Mouse (Mus musculus) liver, embryonic 15.5 days (tissue): ENCODE results near the gene Tpst1. TPM values are rescaled to one million over a fixed set of nuclear protein-coding genes. Genes with fewer than 3 reads are reported as not detected.
"Not testable (repeated sequence)": the region's sequence is repeated elsewhere in the genome, so short reads cannot be mapped to it uniquely, and the experiment has no call there.

Experiments
- ATAC-seq: fragments of 200-750 bp; cut with Nextera tagmentation; 2 replicates; pipeline ENCODE4 v1.8.0; 2017; ENCODE audit warnings: moderate number of reproducible peaks, mild to moderate bottlenecking, moderate library complexity; ENCODE audit not compliant: insufficient read depth
- H3K27ac ChIP-seq: fragments of 300-500 bp; sonication (generic); replicated peaks from 2 replicates; pipeline ENCODE4 v1.5.1; 2015; ENCODE audit warnings: mild to moderate bottlenecking, inconsistent platforms
- H3K27me3 ChIP-seq: fragments of 300-500 bp; sonication (generic); 2 replicates; pipeline ENCODE4 v1.6.1; 2015; ENCODE audit warnings: mild to moderate bottlenecking, inconsistent platforms
- H3K36me3 ChIP-seq: fragments of 300-500 bp; sonication (generic); replicated peaks from 2 replicates; pipeline ENCODE4 v1.6.1; 2015; ENCODE audit warnings: moderate library complexity, mild to moderate bottlenecking, inconsistent platforms
- H3K4me1 ChIP-seq: fragments of 300-500 bp; sonication (generic); replicated peaks from 2 replicates; pipeline ENCODE4 v1.6.1; 2015; ENCODE audit warnings: inconsistent platforms
- H3K4me2 ChIP-seq: fragments of 300-500 bp; sonication (generic); 2 replicates; pipeline ENCODE4 v1.6.1; 2015; ENCODE audit warnings: moderate library complexity, mild to moderate bottlenecking, inconsistent platforms
- H3K4me3 ChIP-seq: fragments of 300-500 bp; sonication (generic); replicated peaks from 2 replicates; pipeline ENCODE4 v1.5.1; 2015; ENCODE audit warnings: mild to moderate bottlenecking, inconsistent platforms
- H3K9ac ChIP-seq: fragments of 300-500 bp; sonication (generic); 2 replicates; pipeline ENCODE4 v1.6.1; 2015; ENCODE audit warnings: moderate library complexity, mild to moderate bottlenecking, inconsistent platforms
- H3K9me3 ChIP-seq: fragments of 300-500 bp; sonication (generic); replicated peaks from 2 replicates; pipeline ENCODE4 v1.6.1; 2016; ENCODE audit warnings: inconsistent platforms
- WGBS: fragments of 180-500 bp; shearing (Covaris S2); methylation state at CpG from one replicate; pipeline ENCODE4 v1.1.7; 2015; ENCODE audit warnings: mixed read lengths; ENCODE audit not compliant: insufficient replicate concordance; 5-methylcytosine and 5-hydroxymethylcytosine counted together
- polyA plus RNA-seq: library from polyadenylated mRNA; unstranded; fragments of >200 nt; fragmentation: Nextera tagmentation; extraction: Ambion mirVana; gene quantifications from 2 replicates; pipeline ENCODE4 v1.2.1, GENCODE M21; 2015

The Tpst1 gene
- polyA plus RNA-seq, result 22.6 and 23.0 TPM in 2 replicates

DNA sequence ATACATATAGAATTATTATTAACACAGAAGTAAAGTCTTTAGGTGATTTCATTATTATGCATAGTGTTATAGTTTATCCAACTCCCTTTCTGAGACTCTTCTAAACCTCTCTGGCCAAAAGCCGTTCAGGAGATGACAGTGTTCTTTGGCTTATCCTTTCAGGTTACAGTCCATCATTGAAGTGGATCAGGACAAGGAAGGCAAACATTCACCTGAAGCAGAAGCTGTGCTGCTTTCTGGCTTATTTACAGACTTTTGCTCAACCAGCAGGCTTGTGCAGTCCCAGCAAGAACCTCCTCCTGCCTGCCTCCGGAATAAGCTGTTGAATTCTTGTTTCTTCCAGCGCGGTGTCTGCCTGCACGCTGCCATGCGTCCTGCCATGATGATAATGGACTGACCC lies at the start of gene Tpst1:
Tpst1 (plus strand) TSS at position 301 of the 400 bp plus-strand sequence.
- Histone ChIP-seq H3K36me3 (no peaks in the 10 kb centered on the region), H3K27me3 (peaks cover 17% of the 10 kb centered on the region), H3K27ac (peak within 1 kb of the TSS; percentile 39; the same call in 1 of the 2 replicates), H3K4me1 (peaks cover 26% of the 10 kb centered on the region), H3K4me2 (no peak within 1 kb of the TSS), H3K9ac (no peak within 1 kb of the TSS), H3K4me3 (no peak within 1 kb of the TSS), H3K9me3 (no peaks in the 10 kb centered on the region)
- ATAC-seq, result no peak
- 79% methylated on average over 6 of the region's 6 CpGs for WGBS

DNA sequence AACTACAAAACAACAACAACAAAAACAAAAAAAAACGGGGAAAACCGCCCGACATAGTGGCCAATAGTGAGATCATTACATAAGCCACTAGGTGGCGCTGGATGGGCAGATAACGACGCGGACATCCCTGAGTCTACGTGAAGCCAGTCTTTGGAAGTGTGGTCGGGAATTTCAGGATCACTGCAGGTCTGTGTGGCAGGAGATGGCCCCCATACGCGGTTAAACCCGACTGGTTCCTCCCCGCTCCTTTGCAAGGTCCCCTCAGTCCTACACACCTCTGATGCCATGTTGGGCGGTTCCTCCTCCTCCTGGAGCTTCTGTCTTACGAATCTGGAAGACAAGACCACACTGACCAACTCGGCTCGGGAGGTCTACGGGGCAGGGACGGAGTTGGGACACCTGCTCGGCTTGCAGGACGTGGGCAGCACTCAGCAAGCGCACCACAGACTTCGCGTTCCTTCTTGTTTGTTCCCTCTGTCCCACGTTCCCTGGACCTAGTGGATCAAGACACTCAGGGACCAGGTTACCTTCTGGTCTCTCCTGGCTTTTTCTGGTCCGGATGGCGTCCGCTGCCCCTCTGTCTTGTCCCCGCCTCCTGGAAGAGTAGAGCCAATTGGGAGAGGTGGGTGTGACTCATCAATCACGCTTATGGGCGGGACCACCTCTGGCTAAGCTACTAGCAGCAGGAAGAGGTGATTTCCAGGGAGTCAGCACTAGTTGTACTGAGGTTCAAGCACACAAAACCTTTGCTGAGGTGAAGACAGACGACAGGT lies 49.2 kb upstream of the Tpst1 start:
- Histone ChIP-seq H3K4me1 (peaks cover 40% of the 10 kb centered on the region), H3K36me3 (0 out of 2 replicates have a peak, but pooled peaks cover 2% of the 10 kb centered on the region), H3K4me3 (peak overlapping the region; percentile 67), H3K9ac (peak overlapping the region; percentile 66), H3K27me3 (peaks cover 14% of the 10 kb centered on the region), H3K4me2 (peak overlapping the region; percentile 90), H3K9me3 (no peaks in the 10 kb centered on the region), H3K27ac (peak overlapping the region; percentile 89)
- peak; percentile 87 for ATAC-seq
- WGBS, result under 1% methylated on average over 32 of the region's 32 CpGs

DNA sequence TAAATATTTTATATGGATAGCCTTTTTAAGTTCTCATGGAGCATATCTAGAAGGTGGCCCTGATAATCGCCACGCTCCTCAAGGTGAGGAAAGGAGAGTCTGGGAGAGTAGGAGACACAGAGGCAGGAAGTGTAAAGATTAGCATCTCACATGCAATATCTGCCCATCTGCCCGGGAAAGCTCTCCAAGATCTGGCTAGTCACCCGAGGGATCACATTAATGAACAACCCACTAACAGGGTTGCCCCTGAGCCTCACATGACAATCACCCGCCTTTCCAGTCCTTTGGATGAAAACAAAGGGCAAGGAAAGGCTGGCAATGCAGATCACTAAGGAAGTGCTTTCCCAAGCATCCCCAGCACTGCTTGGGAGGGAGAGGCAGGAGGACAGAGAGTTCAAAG lies 46.0 kb upstream of the Tpst1 start:
- Histone ChIP-seq H3K4me3 (no peak overlapping the region), H3K9ac (no peak overlapping the region), H3K9me3 (no peaks in the 10 kb centered on the region), H3K36me3 (no peaks in the 10 kb centered on the region), H3K27me3 (peaks cover 14% of the 10 kb centered on the region), H3K4me2 (no peak overlapping the region), H3K4me1 (peaks cover 48% of the 10 kb centered on the region), H3K27ac (no peak overlapping the region)
- no peak for ATAC-seq
- 56% methylated on average over 5 of the region's 5 CpGs for WGBS

DNA sequence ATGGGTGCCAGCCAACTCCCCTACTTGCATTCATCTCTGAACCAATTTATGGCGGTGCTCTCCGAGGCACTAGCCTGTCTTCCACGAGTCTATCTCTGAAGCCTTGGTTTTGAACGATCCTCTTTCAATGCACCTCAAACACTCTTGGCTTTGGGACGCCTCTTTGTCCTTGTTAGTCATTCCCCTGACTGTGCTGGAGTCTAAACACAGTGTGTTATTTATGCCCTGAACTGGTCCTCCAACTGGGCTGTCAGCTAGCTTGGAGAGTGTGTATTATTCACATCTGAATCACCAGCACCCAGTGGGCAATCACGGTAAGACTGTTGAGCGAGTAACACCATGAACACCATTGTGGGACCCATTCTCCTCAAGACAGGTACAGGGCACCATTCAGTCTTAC lies 45.4 kb upstream of the Tpst1 start:
- peaks cover 54% of the 10 kb centered on the region for H3K4me1 ChIP-seq
- WGBS, result 68% methylated on average over 7 of the region's 7 CpGs
- H3K27me3 ChIP-seq, result peaks cover 14% of the 10 kb centered on the region
- H3K9ac ChIP-seq, result no peak overlapping the region
- H3K36me3 ChIP-seq, result no peaks in the 10 kb centered on the region
- H3K9me3 ChIP-seq, result no peaks in the 10 kb centered on the region
- H3K4me3 ChIP-seq, result no peak overlapping the region
- no peak for ATAC-seq
- no peak overlapping the region for H3K4me2 ChIP-seq
- no peak overlapping the region for H3K27ac ChIP-seq

DNA sequence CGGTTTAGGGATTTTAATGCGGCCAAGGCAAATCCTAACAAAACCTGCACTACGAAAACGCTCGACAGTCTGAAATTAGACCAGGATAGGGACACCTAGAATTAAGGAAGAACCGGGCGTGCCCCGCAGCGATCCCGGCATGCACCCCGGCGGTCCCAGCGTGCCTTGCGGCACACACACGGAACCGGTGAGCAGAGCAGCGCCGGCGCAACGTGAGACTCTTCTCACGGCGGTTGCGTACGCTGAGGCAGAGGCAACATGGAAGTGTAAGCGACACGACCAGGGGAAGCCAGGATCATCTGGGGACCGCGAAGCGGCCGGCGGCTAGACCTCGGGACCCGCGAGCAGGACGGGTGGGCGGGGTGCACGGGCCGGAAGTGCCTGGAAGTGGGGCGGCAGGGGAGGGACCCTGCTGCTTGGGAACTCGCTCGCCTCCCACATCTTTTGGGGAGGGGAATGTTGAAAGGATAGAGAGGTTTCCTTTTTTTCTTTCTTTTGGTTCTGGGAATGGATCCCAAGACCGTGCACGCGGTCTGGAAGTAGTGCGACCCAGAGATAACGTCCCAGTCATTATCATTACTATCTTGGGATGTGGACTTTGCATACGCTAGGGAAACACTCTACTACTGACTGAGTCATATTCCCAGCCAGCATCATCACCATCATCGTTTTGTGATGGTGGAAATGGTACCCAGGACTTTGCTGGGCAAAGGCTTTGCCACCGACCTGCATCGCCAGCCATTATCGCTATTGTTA lies 43.8 kb upstream of the Tpst1 start, which contains the start of the genes Asl and Crcp:
Asl (minus strand) TSS at position 106 of the 756 bp plus-strand sequence.
Crcp (plus strand) TSS at position 149 of the 756 bp plus-strand sequence.
- H3K4me1 ChIP-seq, result peaks cover 55% of the 10 kb centered on the region
- no peaks in the 10 kb centered on the region for H3K36me3 ChIP-seq
- H3K9me3 ChIP-seq, result no peaks in the 10 kb centered on the region
- H3K9ac ChIP-seq, result peak within 1 kb of the TSS; percentile 91
- 1% methylated on average over 51 of the region's 51 CpGs for WGBS
- peak; percentile 80 for ATAC-seq
- H3K27me3 ChIP-seq, result peaks cover 14% of the 10 kb centered on the region
- peak within 1 kb of the TSS; percentile 90 for H3K27ac ChIP-seq
- H3K4me2 ChIP-seq, result peak within 1 kb of the TSS; percentile 86
- H3K4me3 ChIP-seq, result peak within 1 kb of the TSS; percentile 94

DNA sequence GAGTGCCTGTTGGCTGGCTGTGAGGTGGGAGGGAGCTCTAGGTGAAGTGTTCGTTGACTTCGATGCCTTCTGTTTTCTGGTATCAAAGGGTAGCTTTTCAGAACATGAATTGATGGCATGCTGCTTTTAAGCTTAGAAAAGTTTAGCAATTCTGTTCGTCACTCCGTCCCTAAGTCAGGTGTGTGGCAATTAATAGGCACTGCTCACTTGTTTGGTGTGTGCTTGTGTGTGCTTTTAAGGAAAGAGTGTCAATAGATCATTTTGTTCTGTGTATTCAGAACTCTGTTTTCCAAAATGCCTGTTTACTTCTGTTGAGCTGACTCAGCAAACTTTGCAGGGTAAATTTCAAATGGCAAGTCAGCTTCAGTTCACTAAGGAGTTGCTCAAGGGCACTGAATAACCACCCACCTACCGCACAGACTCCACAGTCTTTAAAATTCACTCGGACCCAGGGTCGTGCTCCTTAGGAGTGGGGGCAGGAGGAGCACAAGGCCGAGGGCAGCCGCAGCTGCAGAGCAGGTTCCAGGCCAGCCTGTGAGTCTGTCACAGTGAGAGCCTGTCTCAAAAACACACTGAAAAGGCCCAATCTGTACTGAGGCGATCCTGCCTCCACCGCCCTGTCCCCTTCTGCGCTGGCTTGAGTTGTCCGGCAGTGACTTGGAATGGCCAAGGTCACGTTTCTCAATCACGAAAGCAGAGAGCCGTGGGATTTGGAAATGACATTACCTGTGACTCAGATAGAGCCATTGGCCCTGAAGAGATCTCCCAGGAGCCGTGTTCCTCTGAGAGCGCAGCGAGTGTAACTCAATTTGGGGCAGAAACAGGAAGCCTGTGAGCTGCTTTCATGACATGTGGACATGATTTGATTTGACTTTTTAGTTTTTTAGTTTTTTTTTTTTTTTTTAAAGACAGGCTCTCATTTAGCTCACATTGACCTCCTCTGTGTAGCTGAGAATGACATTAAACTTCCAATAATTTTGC lies 41.4 kb upstream of the Tpst1 start:
- H3K9ac ChIP-seq, result no peak overlapping the region
- H3K27me3 ChIP-seq, result peaks cover 11% of the 10 kb centered on the region
- H3K4me1 ChIP-seq, result peaks cover 49% of the 10 kb centered on the region
- H3K27ac ChIP-seq, result no peak overlapping the region; the same call in 1 of the 2 replicates
- H3K9me3 ChIP-seq, result no peaks in the 10 kb centered on the region
- peaks cover 8% of the 10 kb centered on the region for H3K36me3 ChIP-seq
- no peak overlapping the region for H3K4me3 ChIP-seq
- ATAC-seq, result no peak
- 83% methylated on average over 19 of the region's 19 CpGs for WGBS
- H3K4me2 ChIP-seq, result no peak overlapping the region

DNA sequence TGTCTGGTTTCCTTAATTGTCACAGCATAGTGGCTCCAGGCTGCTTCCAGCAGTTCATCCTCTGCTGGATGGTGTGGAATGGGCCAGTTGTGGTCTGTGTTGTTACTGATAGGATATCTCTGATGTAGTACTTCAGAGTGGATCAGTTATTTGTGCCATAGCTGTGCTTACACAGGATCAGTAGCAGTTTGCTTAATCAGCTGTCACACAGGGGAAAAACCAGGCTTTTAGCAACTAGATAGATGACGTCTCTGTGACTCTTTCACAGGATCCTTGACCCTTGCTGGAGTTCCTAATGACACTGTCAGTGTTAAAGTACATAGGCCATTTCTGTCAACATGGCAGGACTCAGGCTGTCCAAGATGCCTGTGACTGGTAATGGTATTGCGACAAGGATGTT lies 39.3 kb upstream of the Tpst1 start:
- Histone ChIP-seq H3K27ac (peak overlapping the region; percentile 14; the same call in 1 of the 2 replicates), H3K36me3 (peaks cover 24% of the 10 kb centered on the region), H3K4me2 (no peak overlapping the region), H3K27me3 (no peaks in the 10 kb centered on the region), H3K4me3 (no peak overlapping the region), H3K4me1 (peaks cover 43% of the 10 kb centered on the region), H3K9ac (no peak overlapping the region), H3K9me3 (no peaks in the 10 kb centered on the region)
- 44% methylated on average over 2 of the region's 2 CpGs for WGBS
- 0 out of 2 replicates have a peak, but pooled peaks have one; percentile 4 for ATAC-seq

DNA sequence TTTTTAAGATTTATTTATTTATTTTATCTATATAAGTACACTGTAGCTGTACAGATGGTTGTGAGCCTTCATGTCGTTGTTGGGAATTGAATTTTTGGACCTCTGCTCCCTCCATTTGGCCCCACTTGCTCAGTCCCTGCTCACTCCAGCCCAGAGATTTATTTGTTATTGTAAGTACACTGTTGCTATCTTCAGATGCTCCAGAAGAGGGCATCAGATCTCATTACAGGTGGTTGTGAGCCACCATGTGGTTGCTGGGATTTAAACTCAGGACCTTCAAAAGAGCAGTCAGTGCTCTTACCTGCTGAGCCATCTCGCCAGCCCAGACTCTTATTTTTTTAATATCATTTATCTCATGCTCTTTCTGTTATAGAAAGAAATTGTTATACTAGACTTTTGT lies 36.8 kb upstream of the Tpst1 start:
- H3K27me3 ChIP-seq, H3K9me3 ChIP-seq, H3K27ac ChIP-seq, H3K4me2 ChIP-seq, ATAC-seq, H3K4me3 ChIP-seq, H3K9ac ChIP-seq: not testable (repeated sequence)
- Histone ChIP-seq H3K36me3 (peaks cover 44% of the 10 kb centered on the region), H3K4me1 (peaks cover 28% of the 10 kb centered on the region)
- WGBS, result 48% methylated on average over 2 of the region's 2 CpGs

DNA sequence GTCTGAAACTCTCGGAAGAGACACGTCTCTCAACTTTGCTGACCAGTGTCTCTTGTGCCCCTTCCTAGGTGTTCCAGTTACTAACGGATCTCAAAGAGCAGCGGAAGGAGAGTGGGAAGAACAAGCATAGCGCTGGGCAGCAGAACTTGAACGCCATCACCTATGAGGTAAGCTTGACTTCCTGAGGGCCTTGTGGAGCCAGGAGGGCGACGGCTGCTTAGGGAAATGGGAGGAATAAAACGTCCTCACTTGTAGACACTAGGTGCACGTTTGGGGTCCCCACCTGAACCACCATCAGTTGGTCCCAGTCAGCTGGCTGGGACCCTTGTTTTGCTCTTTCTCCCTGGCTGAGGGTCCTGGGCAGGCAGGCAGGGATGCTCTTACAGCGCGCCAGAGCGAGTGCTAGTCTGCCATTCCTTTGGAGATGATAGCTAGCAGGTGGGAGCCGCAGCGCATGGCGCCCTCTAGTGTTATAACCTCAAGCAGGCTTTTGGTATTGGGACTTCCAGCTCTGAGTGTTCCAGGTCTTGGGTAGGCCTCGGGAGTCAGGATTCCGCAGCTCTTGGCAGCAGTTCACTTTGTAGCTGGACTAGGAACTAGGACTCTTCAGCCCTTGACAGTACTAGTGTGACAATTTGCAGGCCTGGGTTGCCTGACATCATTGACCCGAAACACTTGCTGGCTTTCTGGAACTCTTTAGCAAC lies 35.2 kb upstream of the Tpst1 start:
- H3K9me3 ChIP-seq, result no peaks in the 10 kb centered on the region
- WGBS, result 66% methylated on average over 19 of the region's 19 CpGs
- no peak overlapping the region for H3K9ac ChIP-seq
- no peak overlapping the region for H3K4me3 ChIP-seq
- H3K36me3 ChIP-seq, result peaks cover 59% of the 10 kb centered on the region
- H3K27ac ChIP-seq, result no peak overlapping the region
- H3K4me2 ChIP-seq, result no peak overlapping the region
- no peak for ATAC-seq
- H3K27me3 ChIP-seq, result no peaks in the 10 kb centered on the region
- H3K4me1 ChIP-seq, result peaks cover 13% of the 10 kb centered on the region

DNA sequence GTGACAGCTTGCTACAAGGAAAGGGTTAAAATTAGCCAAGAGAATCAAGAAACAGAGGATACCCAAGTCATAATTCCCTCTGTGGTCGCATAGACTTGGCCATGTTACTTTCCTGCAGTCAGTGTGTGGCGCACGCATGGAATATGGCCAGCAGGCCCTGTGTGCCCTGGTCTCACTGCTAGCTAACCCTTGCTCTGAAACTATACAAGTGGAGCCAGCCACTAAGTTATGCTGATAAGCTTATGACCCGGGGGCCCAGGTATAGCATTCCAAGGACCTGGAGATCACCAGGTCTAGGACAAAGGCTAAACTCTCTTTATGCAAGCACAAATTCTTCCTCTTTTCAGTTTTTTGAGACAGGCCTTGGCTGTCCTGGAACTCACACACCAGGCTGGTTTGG lies 32.3 kb upstream of the Tpst1 start:
- Histone ChIP-seq H3K4me3 (no peak overlapping the region), H3K27ac (no peak overlapping the region), H3K4me1 (0 out of 2 replicates have a peak, but pooled peaks cover 5% of the 10 kb centered on the region), H3K4me2 (no peak overlapping the region), H3K36me3 (peaks cover 65% of the 10 kb centered on the region), H3K9me3 (no peaks in the 10 kb centered on the region), H3K27me3 (no peaks in the 10 kb centered on the region), H3K9ac (no peak overlapping the region)
- ATAC-seq, result no peak
- WGBS, result 80% methylated on average over 4 of the region's 4 CpGs
